Mouse (Mus musculus): ENCODE data around the gene Flvcr2. TPM values are rescaled to one million over a fixed set of nuclear protein-coding genes. Genes with fewer than 3 reads are reported as not detected.

The Flvcr2 gene
- polyA plus RNA-seq, 1 experiment: not detected

GRCm38 (mm10) chr12:85757074-85757473 is 10.7 kb downstream of the Flvcr2 start:
- Histone ChIP-seq H3K4me1 (ENCODE audit: control insufficient read depth, insufficient read depth, insufficient read length, low read length) (no peaks in the 10 kb centered on the region), H3K4me3 (ENCODE audit: insufficient read depth, low read depth, low read length) (no peak overlapping the region), H3K27ac (replicated peaks; ENCODE audit: low read depth, low read length) (no peak overlapping the region)

GRCm38 (mm10) chr12:85758741-85759140 is 12.4 kb downstream of the Flvcr2 start:
- Histone ChIP-seq H3K4me1 (ENCODE audit: control insufficient read depth, insufficient read depth, insufficient read length, low read length) (no peaks in the 10 kb centered on the region), H3K4me3 (ENCODE audit: insufficient read depth, low read depth, low read length) (no peak overlapping the region), H3K27ac (replicated peaks; ENCODE audit: low read depth, low read length) (no peak overlapping the region)

GRCm38 (mm10) chr12:85761471-85761870 is 15.1 kb downstream of the Flvcr2 start:
- H3K4me3 ChIP-seq (ENCODE audit: insufficient read depth, low read depth, low read length): no peak overlapping the region
- no peak overlapping the region for H3K27ac ChIP-seq (replicated peaks; ENCODE audit: low read depth, low read length)
- no peaks in the 10 kb centered on the region for H3K4me1 ChIP-seq (ENCODE audit: control insufficient read depth, insufficient read depth, insufficient read length, low read length)

GRCm38 (mm10) chr12:85764686-85765085 is 18.3 kb downstream of the Flvcr2 start:
- Histone ChIP-seq H3K4me1 (ENCODE audit: control insufficient read depth, insufficient read depth, insufficient read length, low read length) (no peaks in the 10 kb centered on the region), H3K4me3 (ENCODE audit: insufficient read depth, low read depth, low read length) (no peak overlapping the region), H3K27ac (replicated peaks; ENCODE audit: low read depth, low read length) (no peak overlapping the region)

- no peak overlapping the region for H3K4me3 ChIP-seq (ENCODE audit: insufficient read depth, low read depth, low read length)
- no peak overlapping the region for H3K27ac ChIP-seq (replicated peaks; ENCODE audit: low read depth, low read length)
- peaks cover 4% of the 10 kb centered on the region; the same call in 1 of the 2 replicates for H3K4me1 ChIP-seq (ENCODE audit: control insufficient read depth, insufficient read depth, insufficient read length, low read length)
Observed at GRCm38 (mm10) chr12:85766287-85766686, 19.9 kb downstream of the Flvcr2 start.

GRCm38 (mm10) chr12:85767750-85768149 is 21.4 kb downstream of the Flvcr2 start:
- no peak overlapping the region for H3K27ac ChIP-seq (replicated peaks; ENCODE audit: low read depth, low read length)
- H3K4me1 ChIP-seq (ENCODE audit: control insufficient read depth, insufficient read depth, insufficient read length, low read length): peaks cover 8% of the 10 kb centered on the region; the same call in 1 of the 2 replicates
- H3K4me3 ChIP-seq (ENCODE audit: insufficient read depth, low read depth, low read length): no peak overlapping the region

GRCm38 (mm10) chr12:85771356-85771755 is 25.0 kb downstream of the Flvcr2 start:
- Histone ChIP-seq H3K27ac (replicated peaks; ENCODE audit: low read depth, low read length) (no peak overlapping the region), H3K4me1 (ENCODE audit: control insufficient read depth, insufficient read depth, insufficient read length, low read length) (peaks cover 8% of the 10 kb centered on the region; the same call in 1 of the 2 replicates), H3K4me3 (ENCODE audit: insufficient read depth, low read depth, low read length) (no peak overlapping the region)

GRCm38 (mm10) chr12:85778962-85779361 is 32.6 kb downstream of the Flvcr2 start:
- Histone ChIP-seq H3K4me3 (ENCODE audit: insufficient read depth, low read depth, low read length) (no peak overlapping the region), H3K27ac (replicated peaks; ENCODE audit: low read depth, low read length) (no peak overlapping the region)

GRCm38 (mm10) chr12:85779707-85780106 is 33.4 kb downstream of the Flvcr2 start:
- Histone ChIP-seq H3K4me1 (ENCODE audit: control insufficient read depth, insufficient read depth, insufficient read length, low read length) (peaks cover 6% of the 10 kb centered on the region; the same call in 1 of the 2 replicates), H3K27ac (replicated peaks; ENCODE audit: low read depth, low read length) (no peak overlapping the region), H3K4me3 (ENCODE audit: insufficient read depth, low read depth, low read length) (no peak overlapping the region)

More at GRCm38 (mm10) chr12:85778962-85779361, 32.6 kb downstream of the Flvcr2 start:
- peaks cover 6% of the 10 kb centered on the region; the same call in 1 of the 2 replicates for H3K4me1 ChIP-seq (ENCODE audit: control insufficient read depth, insufficient read depth, insufficient read length, low read length)

- H3K27ac ChIP-seq (replicated peaks; ENCODE audit: low read depth, low read length): 0 out of 2 replicates have a peak overlapping the region, but pooled peaks have one; percentile 43
- H3K4me3 ChIP-seq (ENCODE audit: insufficient read depth, low read depth, low read length): no peak overlapping the region
- peaks cover 12% of the 10 kb centered on the region; the same call in 1 of the 2 replicates for H3K4me1 ChIP-seq (ENCODE audit: control insufficient read depth, insufficient read depth, insufficient read length, low read length)
Observed at GRCm38 (mm10) chr12:85781606-85782005, 35.3 kb downstream of the Flvcr2 start.

- H3K4me1 ChIP-seq (ENCODE audit: control insufficient read depth, insufficient read depth, insufficient read length, low read length): peaks cover 12% of the 10 kb centered on the region; the same call in 1 of the 2 replicates
- H3K4me3 ChIP-seq (ENCODE audit: insufficient read depth, low read depth, low read length): no peak overlapping the region
- 0 out of 2 replicates have a peak overlapping the region, but pooled peaks have one; percentile 18 for H3K27ac ChIP-seq (replicated peaks; ENCODE audit: low read depth, low read length)
Observed at GRCm38 (mm10) chr12:85784916-85785815, 38.8 kb downstream of the Flvcr2 start.

GRCm38 (mm10) chr12:85792158-85792557 is 45.8 kb downstream of the Flvcr2 start:
- Histone ChIP-seq H3K4me3 (ENCODE audit: insufficient read depth, low read depth, low read length) (no peak overlapping the region), H3K27ac (replicated peaks; ENCODE audit: low read depth, low read length) (no peak overlapping the region), H3K4me1 (ENCODE audit: control insufficient read depth, insufficient read depth, insufficient read length, low read length) (no peaks in the 10 kb centered on the region)

- no peaks in the 10 kb centered on the region for H3K4me1 ChIP-seq (ENCODE audit: control insufficient read depth, insufficient read depth, insufficient read length, low read length)
- H3K27ac ChIP-seq (replicated peaks; ENCODE audit: low read depth, low read length): no peak overlapping the region
- H3K4me3 ChIP-seq (ENCODE audit: insufficient read depth, low read depth, low read length): no peak overlapping the region
Observed at GRCm38 (mm10) chr12:85792821-85793346, 46.5 kb downstream of the Flvcr2 start.

GRCm38 (mm10) chr12:85794094-85794493 is 47.8 kb downstream of the Flvcr2 start:
- Histone ChIP-seq H3K27ac (replicated peaks; ENCODE audit: low read depth, low read length) (no peak overlapping the region), H3K4me3 (ENCODE audit: insufficient read depth, low read depth, low read length) (no peak overlapping the region), H3K4me1 (ENCODE audit: control insufficient read depth, insufficient read depth, insufficient read length, low read length) (no peaks in the 10 kb centered on the region)

GRCm38 (mm10) chr12:85795551-85795950 is 49.2 kb downstream of the Flvcr2 start:
- no peaks in the 10 kb centered on the region for H3K4me1 ChIP-seq (ENCODE audit: control insufficient read depth, insufficient read depth, insufficient read length, low read length)
- H3K27ac ChIP-seq (replicated peaks; ENCODE audit: low read depth, low read length): no peak overlapping the region
- H3K4me3 ChIP-seq (ENCODE audit: insufficient read depth, low read depth, low read length): no peak overlapping the region

Data from brown adipose tissue, adult 24 weeks (tissue).